Mouse (Mus musculus) MEL (cell line): ENCODE data around the gene Ptgis.

Experiments used
- CTCF ChIP-seq, 3 experiments: IDR thresholded peaks in 2 of 3; conservative IDR thresholded peaks in 1 of 3; 2 replicates each; pipeline ENCODE4 v1.5.1; 2011 to 2012; ENCODE audit warnings: low read length in 3 of 3, low read depth in 2 of 3, mild to moderate bottlenecking in 2 of 3, improper control_type of control experiment in 1 of 3, inconsistent platforms in 1 of 3, mixed read lengths in 1 of 3, moderate library complexity in 1 of 3; ENCODE audit not compliant: control insufficient read depth in 1 of 3, insufficient read depth in 1 of 3, poor library complexity in 1 of 3, severe bottlenecking in 1 of 3
- EP300 ChIP-seq, 2 experiments: IDR thresholded peaks; 2 replicates each; pipeline ENCODE4 v1.6.1; 2011; ENCODE audit warnings: improper control_type of control experiment in 2 of 2, low read length in 2 of 2, low read depth in 1 of 2, mild to moderate bottlenecking in 1 of 2
- MAFK ChIP-seq: IDR thresholded peaks from 2 replicates; pipeline ENCODE4 v1.6.1; 2011; ENCODE audit warnings: low read depth, mild to moderate bottlenecking, low read length, improper control_type of control experiment, borderline replicate concordance
- MAX ChIP-seq: IDR thresholded peaks from 2 replicates; pipeline ENCODE4 v1.6.1; 2011; ENCODE audit warnings: low read length, improper control_type of control experiment
- POLR2A ChIP-seq, 2 experiments: IDR thresholded peaks; 2 replicates each; pipeline ENCODE4 v1.6.1; 2011 to 2012; ENCODE audit warnings: low read length in 2 of 2, mild to moderate bottlenecking in 2 of 2, control low read depth in 1 of 2, improper control_type of control experiment in 1 of 2, low read depth in 1 of 2, moderate library complexity in 1 of 2; ENCODE audit not compliant: control insufficient read depth in 1 of 2, insufficient read depth in 1 of 2, poor library complexity in 1 of 2
- TBP ChIP-seq: IDR thresholded peaks from 2 replicates; pipeline ENCODE4 v1.8.0; 2011; ENCODE audit warnings: low read depth, low read length, improper control_type of control experiment
- TCF12 ChIP-seq: IDR thresholded peaks from 2 replicates; pipeline ENCODE4 v1.6.1; 2014; ENCODE audit warnings: low read depth, mild to moderate bottlenecking, inconsistent platforms, low read length, improper control_type of control experiment, moderate library complexity
- USF2 ChIP-seq, 2 experiments: IDR thresholded peaks; 2 replicates each; pipeline ENCODE4 v1.6.1; 2011 to 2012; ENCODE audit warnings: improper control_type of control experiment in 2 of 2, low read length in 2 of 2, borderline replicate concordance in 1 of 2, inconsistent platforms in 1 of 2, low read depth in 1 of 2, mild to moderate bottlenecking in 1 of 2; ENCODE audit not compliant: insufficient read depth in 1 of 2

GRCm38 (mm10) chr2:167179301-167179700 is 61.1 kb downstream of the Ptgis start:
- TF ChIP-seq TBP (no peak), MAX (no peak), CTCF (IDR thresholded peaks at IDR 0.05 in 2 of 3, conservative IDR thresholded peaks at IDR 0.05 in 1 of 3; ENCODE audit: control insufficient read depth in 1 of 3, insufficient read depth in 1 of 3, low read depth in 2 of 3, low read length in 3 of 3, poor library complexity in 1 of 3, severe bottlenecking in 1 of 3) (no peak), EP300 (IDR thresholded peaks at IDR 0.05; ENCODE audit: low read depth in 1 of 2, low read length in 2 of 2) (no peak), USF2 (IDR thresholded peaks at IDR 0.05; ENCODE audit: borderline replicate concordance in 1 of 2, insufficient read depth in 1 of 2, low read depth in 1 of 2, low read length in 2 of 2) (no peak), MAFK (no peak), POLR2A (IDR thresholded peaks at IDR 0.05; ENCODE audit: control insufficient read depth in 1 of 2, insufficient read depth in 1 of 2, low read depth in 1 of 2, low read length in 2 of 2, poor library complexity in 1 of 2) (no peak), TCF12 (no peak)
